Mouse (Mus musculus) liver, adult 2 months (tissue): ENCODE results near the gene Sult6b1.

ENCODE experiments used
- CTCF ChIP-seq: fragments of 200-500 bp; IDR thresholded peaks from 2 replicates; pipeline ENCODE4 v1.5.1; 2011; ENCODE audit warnings: low read depth, low read length, control low read depth
- POLR2A ChIP-seq: fragments of 200-500 bp; IDR thresholded peaks from 2 replicates; pipeline ENCODE4 v1.6.1; 2011; ENCODE audit warnings: low read length, control low read depth; ENCODE audit not compliant: insufficient read depth; ENCODE audit errors: extremely low read depth

DNA sequence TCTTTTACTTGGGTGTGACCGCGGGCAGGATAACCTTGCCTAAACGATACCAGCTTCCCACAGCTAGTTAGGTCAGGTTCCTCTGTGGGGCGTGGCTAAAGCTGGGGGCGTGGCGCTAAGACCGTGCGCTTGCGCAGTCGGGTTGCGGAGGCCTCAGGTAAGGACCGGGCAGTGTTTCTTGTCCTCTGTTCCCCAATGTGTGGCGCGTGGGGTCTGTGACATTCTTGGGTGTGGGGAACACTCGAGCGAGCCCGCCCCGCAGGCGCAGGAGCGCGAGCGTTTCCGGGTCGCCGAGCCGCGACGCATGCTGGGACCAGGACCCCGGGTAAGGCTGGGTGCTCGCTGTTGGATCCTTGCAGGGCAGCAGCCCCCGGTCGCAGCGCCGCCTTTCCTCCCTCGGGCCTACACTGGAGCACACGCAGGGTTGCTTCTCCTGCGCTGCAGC lies 9.6 kb upstream of the Sult6b1 start, which contains the start of gene Cebpzos:
- TF ChIP-seq CTCF (no peak), POLR2A (peak; percentile 64)
